Mouse (Mus musculus): ENCODE measurements around the gene Ric3. TPM values are rescaled to one million over a fixed set of nuclear protein-coding genes. Genes with fewer than 3 reads are reported as not detected.

Gene Ric3
- polyA plus RNA-seq, 1 experiment from 2014 or later, result 0.82 TPM

DNA sequence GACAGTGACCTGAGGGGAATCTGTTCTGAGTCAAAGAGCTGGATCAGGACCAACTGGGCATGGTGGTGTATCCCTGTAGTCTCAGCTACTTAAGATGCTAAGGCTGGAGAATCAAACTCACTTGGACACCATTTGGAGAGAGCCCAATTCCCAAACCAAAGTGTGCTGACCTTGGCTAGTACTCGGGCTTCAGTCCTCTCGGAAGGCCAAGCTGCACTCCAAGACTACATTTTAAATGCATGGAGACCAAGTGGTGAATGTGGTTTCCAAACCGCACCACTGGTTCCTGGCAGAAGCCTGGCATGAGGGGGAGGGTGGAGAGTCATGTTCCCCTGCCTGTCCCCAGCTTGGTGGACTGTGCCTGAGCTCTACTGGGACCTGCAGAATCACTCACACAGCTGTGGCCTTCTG is 89.2 kb downstream of the Ric3 start:
- ATAC-seq (ENCODE audit: extremely low read depth, insufficient number of reproducible peaks, low FRiP score, low TSS enrichment), result no peak
- no peaks in the 10 kb centered on the region for H3K9me3 ChIP-seq
- no peak overlapping the region for H3K4me3 ChIP-seq
- WGBS, result 86% methylated on average over 3 of the region's 3 CpGs
- no peak overlapping the region for H3K27ac ChIP-seq (replicated peaks)
- H3K9ac ChIP-seq, result no peak overlapping the region
- no peak overlapping the region for H3K4me2 ChIP-seq
- H3K4me1 ChIP-seq, result peaks cover 3% of the 10 kb centered on the region; the same call in 1 of the 2 replicates
- H3K27me3 ChIP-seq (replicated peaks), result no peaks in the 10 kb centered on the region; the same call in 1 of the 2 replicates
- H3K36me3 ChIP-seq, result no peaks in the 10 kb centered on the region

GRCm38 (mm10) chr7:108993230-108993629 is 89.9 kb downstream of the Ric3 start:
- H3K9me3 ChIP-seq, result no peaks in the 10 kb centered on the region
- WGBS, result 49% methylated on average over 7 of the region's 7 CpGs
- H3K27ac ChIP-seq (replicated peaks), result no peak overlapping the region
- no peak overlapping the region for H3K4me3 ChIP-seq
- no peaks in the 10 kb centered on the region for H3K36me3 ChIP-seq
- H3K9ac ChIP-seq, result no peak overlapping the region
- no peak for ATAC-seq (ENCODE audit: extremely low read depth, insufficient number of reproducible peaks, low FRiP score, low TSS enrichment)
- H3K4me1 ChIP-seq, result peaks cover 3% of the 10 kb centered on the region; the same call in 1 of the 2 replicates
- no peaks in the 10 kb centered on the region; the same call in 1 of the 2 replicates for H3K27me3 ChIP-seq (replicated peaks)
- no peak overlapping the region for H3K4me2 ChIP-seq

- 72% methylated on average over 9 of the region's 9 CpGs for WGBS
- no peak overlapping the region for H3K9ac ChIP-seq
- H3K4me1 ChIP-seq, result peaks cover 3% of the 10 kb centered on the region; the same call in 1 of the 2 replicates
- no peaks in the 10 kb centered on the region for H3K9me3 ChIP-seq
- ATAC-seq (ENCODE audit: extremely low read depth, insufficient number of reproducible peaks, low FRiP score, low TSS enrichment), result no peak
- H3K27me3 ChIP-seq (replicated peaks), result no peaks in the 10 kb centered on the region; the same call in 1 of the 2 replicates
- no peak overlapping the region for H3K27ac ChIP-seq (replicated peaks)
- no peak overlapping the region for H3K4me3 ChIP-seq
- H3K36me3 ChIP-seq, result no peaks in the 10 kb centered on the region
- no peak overlapping the region for H3K4me2 ChIP-seq
Measured at GRCm38 (mm10) chr7:108991207-108991606, 91.9 kb downstream of the Ric3 start.

- Histone ChIP-seq H3K4me2 (no peak overlapping the region), H3K36me3 (no peaks in the 10 kb centered on the region), H3K27ac (replicated peaks) (no peak overlapping the region), H3K9ac (no peak overlapping the region), H3K4me1 (no peaks in the 10 kb centered on the region), H3K9me3 (no peaks in the 10 kb centered on the region), H3K4me3 (no peak overlapping the region), H3K27me3 (replicated peaks) (no peaks in the 10 kb centered on the region; the same call in 1 of the 2 replicates)
- WGBS, result 70% methylated on average over 2 of the region's 3 CpGs
- ATAC-seq (ENCODE audit: extremely low read depth, insufficient number of reproducible peaks, low FRiP score, low TSS enrichment), result no peak
Measured at GRCm38 (mm10) chr7:108985934-108986708, 97.0 kb downstream of the Ric3 start.

Other genes with a start within 250 kb of the Ric3 start
- gene Olfr516, start 232.8 kb downstream of the Ric3 start, polyA plus RNA-seq (2015; fragmentation: Nextera tagmentation; extraction: Ambion mirVana), result not detected in 2 replicates
- gene Olfr517, start 211.0 kb downstream of the Ric3 start, polyA plus RNA-seq (2015; fragmentation: Nextera tagmentation; extraction: Ambion mirVana), result not detected in 2 replicates
- gene Olfr518, start 198.3 kb downstream of the Ric3 start, polyA plus RNA-seq (2015; fragmentation: Nextera tagmentation; extraction: Ambion mirVana), result not detected in 2 replicates
- gene Olfr519, start 188.9 kb downstream of the Ric3 start, polyA plus RNA-seq (2015; fragmentation: Nextera tagmentation; extraction: Ambion mirVana), result not detected in 2 replicates
- 8.7 and 9.0 TPM in 2 replicates for gene Nlrp10, start 153.2 kb downstream of the Ric3 start, polyA plus RNA-seq (2015; fragmentation: Nextera tagmentation; extraction: Ambion mirVana)
- gene Eif3f, start 148.9 kb downstream of the Ric3 start, polyA plus RNA-seq (2015; fragmentation: Nextera tagmentation; extraction: Ambion mirVana), result 54.0 and 55.4 TPM in 2 replicates
- 0.62 and 0.78 TPM in 2 replicates for gene Tub, start 133.0 kb downstream of the Ric3 start, polyA plus RNA-seq (2015; fragmentation: Nextera tagmentation; extraction: Ambion mirVana)
- 1.2 and 1.3 TPM in 2 replicates for gene Lmo1, start 91.9 kb upstream of the Ric3 start, polyA plus RNA-seq (2015; fragmentation: Nextera tagmentation; extraction: Ambion mirVana)